Mouse (Mus musculus) bone marrow, adult 2 months (tissue): ENCODE data around the gene Slc39a8.

ENCODE experiments used
- CTCF ChIP-seq: fragments of 200-500 bp; IDR thresholded peaks from 2 replicates; pipeline ENCODE4 v1.5.1; 2011; ENCODE audit warnings: low read length, control low read depth; ENCODE audit not compliant: control insufficient read depth, insufficient read depth
- POLR2A ChIP-seq: fragments of 200-500 bp; IDR thresholded peaks from 2 replicates; pipeline ENCODE4 v1.6.1; 2011; ENCODE audit warnings: low read depth, mild to moderate bottlenecking, control low read depth, low read length, borderline replicate concordance; ENCODE audit not compliant: control insufficient read depth

DNA sequence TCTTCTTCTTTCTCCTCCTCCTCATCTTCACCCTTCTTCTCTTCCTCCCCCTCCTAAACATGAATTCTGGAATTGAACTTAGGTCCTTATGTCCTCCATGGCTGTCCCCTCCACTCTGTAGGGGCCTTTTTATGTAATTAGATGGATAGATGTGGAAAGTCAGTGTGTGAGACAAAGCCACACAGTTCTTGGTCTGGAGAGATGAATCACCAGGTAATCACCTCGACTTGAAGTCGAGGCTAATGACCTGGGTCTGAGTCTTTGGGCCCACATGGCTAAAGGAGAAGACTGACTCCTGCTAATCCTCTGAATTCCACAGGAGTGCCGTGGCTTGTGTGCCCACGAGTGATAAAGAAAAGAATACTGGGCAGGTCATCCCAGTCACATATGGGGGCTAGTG lies 7.8 kb downstream of the Slc39a8 start:
- TF ChIP-seq CTCF (no peak), POLR2A (no peak)
